In genomic region chr2:104493021-104493950, GRCm38 (mm10) we compare ENCODE assay signal across 8 mouse cellular contexts. TPM values are rescaled to one million over a fixed set of nuclear protein-coding genes. Genes with fewer than 3 reads are reported as not detected.
A peak's percentile ranks its signal among the peaks of the same experiment; 100 is the strongest.
DNase-seq lines count a peak whose midpoint lies in the region; ATAC-seq and TF ChIP-seq lines count a peak whose summit lies in the region.

No protein-coding gene starts in this region.

- ATAC-seq in frontal cortex, adult (ENCODE audit: low TSS enrichment): peak; percentile 66
- peak; percentile 81 for ATAC-seq in hindbrain, embryonic 11.5 days (ENCODE audit: low FRiP score)
- ATAC-seq in lung, postnatal 0 days: peak; percentile 73

- H3K9ac ChIP-seq in hindbrain, embryonic 11.5 days (ENCODE audit: low read depth, low read length): peak overlapping the region; percentile 97
- peak overlapping the region; percentile 100 for H3K9ac ChIP-seq in lung, postnatal 0 days (replicated peaks; ENCODE audit: low read depth)

- H3K9me3 ChIP-seq in hindbrain, embryonic 11.5 days (ENCODE audit: control insufficient read depth, low read length): no peaks in the 10 kb centered on the region
- H3K9me3 ChIP-seq in lung, postnatal 0 days (ENCODE audit: low read length): no peaks in the 10 kb centered on the region

- peak overlapping the region; percentile 89 for H3K4me3 ChIP-seq in hindbrain, embryonic 11.5 days (ENCODE audit: low read depth, low read length)
- H3K4me3 ChIP-seq in lung, postnatal 0 days (ENCODE audit: low read depth, low read length): peak overlapping the region; percentile 99

- peak; percentile 36; the same call in 1 of the 2 replicates for TF ChIP-seq EP300 in lung, postnatal 0 days (IDR thresholded peaks at IDR 0.05)

- peak overlapping the region; percentile 72 for H3K4me2 ChIP-seq in hindbrain, embryonic 11.5 days (replicated peaks; ENCODE audit: low read depth, low read length)
- peak overlapping the region; percentile 66 for H3K4me2 ChIP-seq in lung, postnatal 0 days (replicated peaks; ENCODE audit: low read depth, low read length)

- H3K36me3 ChIP-seq in hindbrain, embryonic 11.5 days (ENCODE audit: control insufficient read depth, insufficient read depth, low read length): no peaks in the 10 kb centered on the region
- no peaks in the 10 kb centered on the region for H3K36me3 ChIP-seq in lung, postnatal 0 days (ENCODE audit: insufficient read depth, low read length)

- H3K27me3 ChIP-seq in hindbrain, embryonic 11.5 days (ENCODE audit: control insufficient read depth, insufficient read depth, low read length): no peaks in the 10 kb centered on the region
- H3K27me3 ChIP-seq in lung, postnatal 0 days (replicated peaks; ENCODE audit: insufficient read depth, low read length): no peaks in the 10 kb centered on the region

- WGBS in hindbrain, embryonic 11.5 days: under 1% methylated on average over 93 of the region's 99 CpGs
- WGBS in lung, postnatal 0 days: under 1% methylated on average over 65 of the region's 99 CpGs

- peak; percentile 94 for DNase-seq in NIH3T3 (ENCODE audit: low read depth)
- DNase-seq in cerebellum, adult 9-10 months: peak; percentile 80
- DNase-seq in hindbrain, embryonic 11.5 days (ENCODE audit: low spot score): peak; percentile 86
- DNase-seq in layer of hippocampus, postnatal 10 days (ENCODE audit: low spot score in 2 of 2): peak; percentile 82 to 84
- DNase-seq in lung, postnatal 0 days (ENCODE audit: low spot score): peak; percentile 93
- DNase-seq in ovary, postnatal 36 days (ENCODE audit: low spot score): peak; percentile 79
- DNase-seq in thymus, postnatal 14 days: peak; percentile 89

- peak; percentile 54 for TF ChIP-seq CTCF in lung, postnatal 0 days (IDR thresholded peaks at IDR 0.05)

- no peaks in the 10 kb centered on the region for H3K4me1 ChIP-seq in hindbrain, embryonic 11.5 days (replicated peaks; ENCODE audit: control insufficient read depth, insufficient read depth, low read length)
- H3K4me1 ChIP-seq in lung, postnatal 0 days (ENCODE audit: insufficient read depth, low read depth, low read length): peaks cover 16% of the 10 kb centered on the region; the same call in 1 of the 2 replicates

- peak overlapping the region; percentile 98 for H3K27ac ChIP-seq in hindbrain, embryonic 11.5 days (ENCODE audit: low read depth, low read length)
- H3K27ac ChIP-seq in lung, postnatal 0 days (ENCODE audit: low read length): peak overlapping the region; percentile 100

RNA-seq across cellular contexts. Expression of gene Hipk3, which starts 1.0 kb away (rescaled TPM):
- 11.1 and 12.8 TPM in 2 replicates for polyA plus RNA-seq in hindbrain, embryonic 11.5 days (2014; fragmentation: Nextera tagmentation; extraction: Ambion mirVana)
- total RNA-seq in layer of hippocampus, postnatal 10 days (2021): 10 to 100 TPM; 47.3 to 48.0 TPM
- 17.5 and 18.4 TPM in 2 replicates for polyA plus RNA-seq in lung, postnatal 0 days (2015; fragmentation: Nextera tagmentation; extraction: Ambion mirVana)

Comparison
In these comparisons a context has a peak if more than half of its experiments do, and no peak if none do; other contexts are left out.
1. Peak in every context shown above with its lines: DNase-seq, ATAC-seq, H3K4me3 ChIP-seq and H3K27ac ChIP-seq.